Mouse (Mus musculus) hindbrain, embryonic 16.5 days (tissue): ENCODE measurements around the gene March6. TPM values are rescaled to one million over a fixed set of nuclear protein-coding genes. Genes with fewer than 3 reads are reported as not detected.

Source experiments
- ATAC-seq: fragments of 200-750 bp; cut with Nextera tagmentation; 2 replicates; pipeline ENCODE4 v1.8.0; 2017; ENCODE audit warnings: moderate TSS enrichment, moderate library complexity
- H3K27ac ChIP-seq: fragments of 300-500 bp; sonication (generic); 2 replicates; pipeline ENCODE4 v1.5.1; 2014; ENCODE audit warnings: low read depth, mild to moderate bottlenecking, control low read depth, low read length, moderate library complexity
- H3K27me3 ChIP-seq: fragments of 300-500 bp; sonication (generic); replicated peaks from 2 replicates; pipeline ENCODE4 v1.6.1; 2014; ENCODE audit warnings: low read length; ENCODE audit not compliant: control insufficient read depth, insufficient read depth
- H3K36me3 ChIP-seq: fragments of 300-500 bp; sonication (generic); 2 replicates; pipeline ENCODE4 v1.6.1; 2014; ENCODE audit warnings: mild to moderate bottlenecking, low read length, moderate library complexity, mixed read lengths; ENCODE audit not compliant: control insufficient read depth, insufficient read depth
- H3K4me1 ChIP-seq: fragments of 300-500 bp; sonication (generic); 2 replicates; pipeline ENCODE4 v1.6.1; 2014; ENCODE audit warnings: low read depth, low read length; ENCODE audit not compliant: control insufficient read depth, insufficient read depth
- H3K4me2 ChIP-seq: fragments of 300-500 bp; sonication (generic); 2 replicates; pipeline ENCODE4 v1.6.1; 2014; ENCODE audit warnings: mild to moderate bottlenecking, low read length, control low read depth, moderate library complexity
- H3K4me3 ChIP-seq: fragments of 300-500 bp; sonication (generic); 2 replicates; pipeline ENCODE4 v1.5.1; 2014; ENCODE audit warnings: mild to moderate bottlenecking, low read length, control low read depth, moderate library complexity
- H3K9ac ChIP-seq: fragments of 300-500 bp; sonication (generic); 2 replicates; pipeline ENCODE4 v1.6.1; 2014; ENCODE audit warnings: low read depth, mild to moderate bottlenecking, control low read depth, low read length, moderate library complexity
- H3K9me3 ChIP-seq: fragments of 300-500 bp; sonication (generic); 2 replicates; pipeline ENCODE4 v1.6.1; 2014; ENCODE audit warnings: mild to moderate bottlenecking, low read length, moderate library complexity; ENCODE audit not compliant: control insufficient read depth
- WGBS: fragments of 180-500 bp; shearing (Covaris S2); extraction: QIAGEN DNeasy Blood & Tissue Kit; methylation state at CpG from one replicate; pipeline ENCODE4 v1.1.7; 2014; 5-methylcytosine and 5-hydroxymethylcytosine counted together
- polyA plus RNA-seq: library from polyadenylated mRNA; unstranded; fragments of >200 nt; fragmentation: Nextera tagmentation; extraction: Ambion mirVana; gene quantifications from 2 replicates; pipeline ENCODE4 v1.2.1, GENCODE M21; 2015

Gene March6
- polyA plus RNA-seq, 1 experiment from 2014 or later, result 68.3 TPM

GRCm38 (mm10) chr15:31454096-31454860, 76.6 kb downstream of the March6 start:
- H3K4me1 ChIP-seq, result no peaks in the 10 kb centered on the region; the same call in 1 of the 2 replicates
- peak overlapping the region; percentile 74 for H3K4me3 ChIP-seq
- ATAC-seq, result no peak
- no peaks in the 10 kb centered on the region for H3K27me3 ChIP-seq
- WGBS, result 52% methylated on average over 10 of the region's 10 CpGs
- H3K36me3 ChIP-seq, result peaks cover 9% of the 10 kb centered on the region
- peak overlapping the region; percentile 89; the same call in 1 of the 2 replicates for H3K27ac ChIP-seq
- no peaks in the 10 kb centered on the region for H3K9me3 ChIP-seq
- H3K9ac ChIP-seq, result no peak overlapping the region; the same call in 1 of the 2 replicates
- peak overlapping the region; percentile 67 for H3K4me2 ChIP-seq

DNA sequence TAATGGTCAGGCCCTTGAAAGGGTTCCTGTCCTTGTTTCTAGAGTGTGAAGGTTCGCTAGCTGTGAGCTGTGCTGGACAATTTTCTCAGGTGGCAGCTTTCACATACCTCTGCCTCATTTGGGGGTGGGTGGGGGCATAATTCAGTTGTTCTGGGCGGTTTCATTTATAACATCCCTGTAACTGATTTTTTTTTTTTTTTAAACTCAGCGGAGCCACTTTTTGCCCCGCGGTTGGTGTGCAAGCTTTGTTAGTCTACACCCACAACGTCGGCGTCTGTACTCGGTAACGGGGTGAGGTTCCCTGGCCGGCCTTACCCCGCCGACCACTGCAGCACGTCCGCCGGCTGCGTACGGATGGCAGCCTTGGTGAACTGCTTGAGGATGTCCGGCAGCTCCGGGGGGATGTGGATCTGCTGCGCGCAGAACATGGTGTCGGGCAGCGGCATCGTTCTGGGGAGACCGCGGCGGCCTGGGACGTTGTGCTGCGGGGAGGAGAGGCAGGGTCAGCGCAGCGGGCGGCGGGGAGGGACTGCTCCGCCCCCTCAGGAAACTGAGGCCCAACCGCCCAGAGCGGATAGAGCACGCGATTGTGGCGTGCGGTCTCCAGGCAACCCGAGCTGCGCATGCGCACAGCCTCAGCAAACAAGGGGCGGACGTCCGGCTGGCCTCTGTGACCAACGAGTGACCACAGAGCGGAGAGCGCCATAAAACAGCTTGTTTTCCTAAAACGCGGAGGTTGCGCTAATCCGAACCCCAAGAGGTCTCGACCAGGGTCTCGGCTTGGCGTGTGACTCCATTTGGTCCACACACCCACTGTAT, 77.5 kb downstream of the March6 start, which contains the start of gene Ropn1l:
Ropn1l (minus strand) TSS at position 640 of the 819 bp plus-strand sequence.
- Histone ChIP-seq H3K4me2 (peak within 1 kb of the TSS; percentile 67), H3K9me3 (no peaks in the 10 kb centered on the region), H3K36me3 (peaks cover 5% of the 10 kb centered on the region), H3K4me3 (peak within 1 kb of the TSS; percentile 74), H3K4me1 (no peaks in the 10 kb centered on the region; the same call in 1 of the 2 replicates), H3K27me3 (no peaks in the 10 kb centered on the region), H3K9ac (peak within 1 kb of the TSS; percentile 83), H3K27ac (peak within 1 kb of the TSS; percentile 89)
- peak; percentile 95 for ATAC-seq
- WGBS, result under 1% methylated on average over 57 of the region's 57 CpGs

DNA sequence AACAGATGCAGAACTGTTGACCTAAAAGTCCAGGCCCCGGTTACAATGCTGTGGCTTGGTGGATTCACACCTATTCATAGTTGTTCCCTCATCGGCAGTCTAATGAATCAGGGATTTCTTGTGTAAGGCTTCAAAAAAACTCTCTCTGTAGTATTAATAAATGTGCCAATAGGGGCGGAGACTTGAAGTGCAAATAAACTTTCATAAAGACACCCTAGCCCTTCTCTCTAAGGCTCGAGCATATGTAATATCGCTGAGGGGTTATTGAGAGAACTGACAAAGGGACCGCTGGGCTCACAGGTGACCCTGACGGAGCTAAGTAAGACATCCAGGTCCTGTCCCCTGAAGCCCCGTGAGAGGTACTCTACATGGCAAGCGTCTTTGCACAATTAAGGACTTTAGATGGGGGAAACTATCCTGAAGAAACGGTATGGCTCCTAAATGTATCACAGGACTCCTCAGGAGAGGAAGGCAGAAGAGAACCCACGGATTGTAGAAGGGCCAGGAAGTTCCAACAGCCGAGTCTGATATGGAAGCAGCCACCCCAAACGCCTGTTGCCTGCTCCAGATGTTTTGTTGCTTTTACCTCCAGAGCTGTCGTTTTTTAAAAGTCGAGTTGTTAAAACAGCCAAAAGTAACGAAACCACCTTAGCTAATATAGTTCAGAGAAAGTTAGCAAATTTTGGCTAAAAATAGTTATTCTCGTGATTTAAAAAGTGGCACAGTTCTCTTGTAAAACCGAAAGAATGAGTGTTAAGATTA, 78.3 kb downstream of the March6 start:
- Histone ChIP-seq H3K9me3 (no peaks in the 10 kb centered on the region), H3K4me1 (no peaks in the 10 kb centered on the region; the same call in 1 of the 2 replicates), H3K4me3 (peak overlapping the region; percentile 74), H3K4me2 (peak overlapping the region; percentile 67), H3K27ac (peak overlapping the region; percentile 89), H3K27me3 (no peaks in the 10 kb centered on the region), H3K9ac (0 out of 2 replicates have a peak overlapping the region, but pooled peaks have one; percentile 83), H3K36me3 (no peaks in the 10 kb centered on the region)
- 54% methylated on average over 18 of the region's 18 CpGs for WGBS
- ATAC-seq, result no peak

GRCm38 (mm10) chr15:31449772-31450171, 81.1 kb downstream of the March6 start:
- no peaks in the 10 kb centered on the region for H3K36me3 ChIP-seq
- no peak overlapping the region for H3K4me3 ChIP-seq
- no peaks in the 10 kb centered on the region for H3K27me3 ChIP-seq
- H3K27ac ChIP-seq, result no peak overlapping the region
- no peak overlapping the region for H3K4me2 ChIP-seq
- no peaks in the 10 kb centered on the region for H3K9me3 ChIP-seq
- ATAC-seq, result no peak
- 21% methylated on average over 2 of the region's 2 CpGs for WGBS
- H3K9ac ChIP-seq, result no peak overlapping the region
- peaks cover 3% of the 10 kb centered on the region; the same call in 1 of the 2 replicates for H3K4me1 ChIP-seq

DNA sequence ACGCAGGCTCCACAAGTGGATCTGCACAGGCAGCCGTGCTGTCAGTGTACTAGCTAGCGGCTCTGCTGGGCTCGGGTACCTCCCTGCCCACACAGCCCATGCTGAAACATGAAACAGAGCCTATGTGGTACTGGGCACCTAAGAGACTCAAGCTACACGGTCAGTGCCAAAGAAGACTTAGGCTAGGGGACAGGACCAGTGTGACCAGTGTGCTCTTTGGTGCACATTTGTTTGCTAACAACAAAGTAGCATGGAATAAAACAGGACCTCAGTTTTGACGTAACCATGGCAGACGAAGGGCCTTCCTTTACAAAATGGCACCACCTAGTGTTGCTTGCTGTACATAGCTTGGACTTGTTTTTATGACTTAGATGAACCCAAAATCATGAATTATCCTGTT, 83.7 kb downstream of the March6 start:
- Histone ChIP-seq H3K4me3 (no peak overlapping the region), H3K9me3 (no peaks in the 10 kb centered on the region), H3K27ac (no peak overlapping the region), H3K36me3 (no peaks in the 10 kb centered on the region), H3K4me1 (peaks cover 3% of the 10 kb centered on the region; the same call in 1 of the 2 replicates), H3K27me3 (no peaks in the 10 kb centered on the region), H3K9ac (no peak overlapping the region; the same call in none of the 2 replicates), H3K4me2 (peak overlapping the region; percentile 34; the same call in 1 of the 2 replicates)
- ATAC-seq, result peak; percentile 60
- WGBS, result 47% methylated on average over 7 of the region's 7 CpGs

DNA sequence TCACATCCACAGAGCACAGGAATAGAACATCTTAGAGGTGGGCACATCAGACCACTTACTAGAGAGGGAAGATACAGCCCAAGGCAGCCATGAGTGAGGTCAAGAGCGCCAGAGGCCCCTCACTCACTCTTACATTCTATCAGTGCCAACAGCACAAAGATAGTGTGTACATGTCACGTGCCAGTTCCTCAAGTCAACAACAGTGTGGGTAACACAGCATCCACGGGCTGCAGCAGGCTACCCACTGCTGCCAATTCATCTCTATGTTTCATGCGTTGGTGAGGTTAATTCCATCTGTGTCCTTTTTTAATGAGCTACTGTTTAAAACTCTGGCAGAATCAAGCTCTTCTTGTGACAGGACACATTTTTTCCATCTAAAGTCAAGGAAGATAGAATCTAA, 88.2 kb downstream of the March6 start:
- Histone ChIP-seq H3K27ac (no peak overlapping the region), H3K4me3 (no peak overlapping the region), H3K4me1 (peaks cover 3% of the 10 kb centered on the region; the same call in 1 of the 2 replicates), H3K36me3 (no peaks in the 10 kb centered on the region), H3K27me3 (no peaks in the 10 kb centered on the region), H3K4me2 (no peak overlapping the region), H3K9me3 (no peaks in the 10 kb centered on the region), H3K9ac (no peak overlapping the region)
- ATAC-seq, result no peak
- WGBS, result 93% methylated on average over 4 of the region's 4 CpGs

- Histone ChIP-seq H3K27ac (no peak overlapping the region), H3K4me3 (no peak overlapping the region), H3K4me2 (no peak overlapping the region), H3K36me3 (no peaks in the 10 kb centered on the region), H3K9me3 (no peaks in the 10 kb centered on the region), H3K27me3 (no peaks in the 10 kb centered on the region), H3K9ac (no peak overlapping the region), H3K4me1 (peaks cover 1% of the 10 kb centered on the region; the same call in 1 of the 2 replicates)
- ATAC-seq, result no peak
- WGBS, result 83% methylated on average over 6 of the region's 6 CpGs
These were observed 88.9 kb downstream of the March6 start for GRCm38 (mm10) chr15:31441996-31442395.

- no peaks in the 10 kb centered on the region for H3K9me3 ChIP-seq
- no peak overlapping the region for H3K9ac ChIP-seq
- H3K4me2 ChIP-seq, result no peak overlapping the region
- 92% methylated on average over 2 of the region's 2 CpGs for WGBS
- no peak overlapping the region for H3K4me3 ChIP-seq
- H3K36me3 ChIP-seq, result no peaks in the 10 kb centered on the region
- H3K27me3 ChIP-seq, result no peaks in the 10 kb centered on the region
- no peaks in the 10 kb centered on the region for H3K4me1 ChIP-seq
- ATAC-seq, result no peak
- H3K27ac ChIP-seq, result no peak overlapping the region
These were observed 94.0 kb downstream of the March6 start for GRCm38 (mm10) chr15:31436811-31437210.
